Mouse (Mus musculus): Measurements from ENCODE around the gene Ccdc85b.

- TF ChIP-seq POLR2A (IDR thresholded peaks at IDR 0.05; ENCODE audit: borderline replicate concordance, control insufficient read depth, low read depth, low read length) (no peak), CTCF (IDR thresholded peaks at IDR 0.05; ENCODE audit: control insufficient read depth, insufficient read depth, low read length) (no peak)
These were observed 34.7 kb downstream of the Ccdc85b start for GRCm38 (mm10) chr19:5422895-5423443.
